Mouse (Mus musculus) G1E (cell line): Measurements from ENCODE around the gene Gys2.

ENCODE experiments used
- CTCF ChIP-seq: IDR thresholded peaks from 2 replicates; pipeline ENCODE4 v1.5.1; 2012; ENCODE audit warnings: low read depth, low read length, inconsistent platforms, mixed read lengths
- GATA1 ChIP-seq: IDR thresholded peaks from 2 replicates; pipeline ENCODE4 v1.6.1; 2012; ENCODE audit warnings: borderline replicate concordance, low read length, inconsistent platforms, mixed read lengths
- POLR2AphosphoS5 ChIP-seq: IDR thresholded peaks from 2 replicates; pipeline ENCODE4 v1.6.1; 2012; ENCODE audit warnings: low read depth, low read length, inconsistent platforms; ENCODE audit not compliant: insufficient replicate concordance
- TAL1 ChIP-seq: conservative IDR thresholded peaks from 2 replicates; pipeline ENCODE4 v1.6.1; 2012; ENCODE audit warnings: low read depth, low read length, inconsistent platforms, mixed read lengths

DNA sequence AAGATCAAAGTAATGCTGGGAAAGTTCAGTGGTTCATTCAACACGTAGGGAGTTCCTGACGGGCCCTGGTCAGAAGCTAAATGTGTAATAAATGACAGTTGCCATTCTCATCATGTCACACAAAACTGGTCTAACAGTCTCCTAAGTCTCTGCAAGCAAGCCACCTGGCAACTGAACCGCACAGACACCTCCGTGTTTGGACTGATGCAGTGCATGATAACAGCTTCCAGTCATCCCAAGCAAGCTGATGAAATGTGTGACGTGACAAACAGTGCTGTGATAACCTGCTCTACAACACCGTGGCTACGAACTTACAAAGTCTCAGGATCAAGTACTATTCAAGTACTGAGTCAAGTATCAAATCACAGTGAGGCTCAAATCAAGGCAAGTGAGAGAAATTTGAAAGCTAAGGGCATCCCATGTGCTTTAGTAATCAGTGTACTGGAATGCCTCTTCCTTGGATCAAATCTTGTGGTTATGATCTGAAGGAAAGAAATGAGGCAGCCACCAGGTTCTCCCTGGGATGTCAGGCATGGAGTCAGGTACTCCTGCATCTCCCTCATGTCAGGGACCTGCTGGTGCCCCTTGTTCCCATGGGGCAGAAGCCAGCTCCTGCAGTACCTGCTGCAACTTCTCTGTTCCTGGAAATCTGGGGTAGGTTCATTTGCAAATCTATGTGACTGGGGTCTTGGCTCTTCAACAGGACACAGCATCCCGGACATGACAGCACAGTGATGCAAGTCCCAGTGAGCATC, 94.2 kb downstream of the Gys2 start:
- TF ChIP-seq CTCF (no peak), GATA1 (no peak), POLR2AphosphoS5 (no peak), TAL1 (no peak)
